Mouse (Mus musculus): ENCODE results near the gene Adgrf5. TPM values are rescaled to one million over a fixed set of nuclear protein-coding genes. Genes with fewer than 3 reads are reported as not detected.

Gene Adgrf5
- polyA plus RNA-seq, 1 experiment from 2014 or later = 51.1 TPM

GRCm38 (mm10) chr17:43500513-43500912 is 140.3 kb downstream of the Adgrf5 start:
- Histone ChIP-seq H3K9ac (replicated peaks; ENCODE audit: low read depth) (no peak overlapping the region), H3K27me3 (replicated peaks; ENCODE audit: insufficient read depth, low read length) (no peaks in the 10 kb centered on the region), H3K4me1 (ENCODE audit: insufficient read depth, low read depth, low read length) (no peaks in the 10 kb centered on the region), H3K27ac (ENCODE audit: low read length) (no peak overlapping the region), H3K9me3 (ENCODE audit: low read length) (no peaks in the 10 kb centered on the region), H3K36me3 (ENCODE audit: insufficient read depth, low read length) (no peaks in the 10 kb centered on the region), H3K4me2 (replicated peaks; ENCODE audit: low read depth, low read length) (no peak overlapping the region), H3K4me3 (ENCODE audit: low read depth, low read length) (no peak overlapping the region)
- DNase-seq (ENCODE audit: low spot score) = no peak
- no peak for TF ChIP-seq CTCF (IDR thresholded peaks at IDR 0.05)
- TF ChIP-seq EP300 (IDR thresholded peaks at IDR 0.05) = no peak
- ATAC-seq = no peak
- WGBS = 84% methylated on average over 1 of the region's 1 CpGs

GRCm38 (mm10) chr17:43501223-43501622 is 141.0 kb downstream of the Adgrf5 start:
- H3K4me2 ChIP-seq (replicated peaks; ENCODE audit: low read depth, low read length) = no peak overlapping the region
- H3K9me3 ChIP-seq (ENCODE audit: low read length) = no peaks in the 10 kb centered on the region
- no peak for TF ChIP-seq EP300 (IDR thresholded peaks at IDR 0.05)
- TF ChIP-seq CTCF (IDR thresholded peaks at IDR 0.05) = no peak
- DNase-seq (ENCODE audit: low spot score) (no peak), ATAC-seq (no peak)
- no peak overlapping the region for H3K4me3 ChIP-seq (ENCODE audit: low read depth, low read length)
- H3K9ac ChIP-seq (replicated peaks; ENCODE audit: low read depth) = no peak overlapping the region
- H3K27me3 ChIP-seq (replicated peaks; ENCODE audit: insufficient read depth, low read length) = no peaks in the 10 kb centered on the region
- no peaks in the 10 kb centered on the region for H3K36me3 ChIP-seq (ENCODE audit: insufficient read depth, low read length)
- H3K27ac ChIP-seq (ENCODE audit: low read length) = no peak overlapping the region
- H3K4me1 ChIP-seq (ENCODE audit: insufficient read depth, low read depth, low read length) = no peaks in the 10 kb centered on the region
- 55% methylated on average over 3 of the region's 3 CpGs for WGBS

GRCm38 (mm10) chr17:43501631-43502030 is 141.4 kb downstream of the Adgrf5 start:
- TF ChIP-seq CTCF (IDR thresholded peaks at IDR 0.05) (no peak), EP300 (IDR thresholded peaks at IDR 0.05) (no peak)
- Histone ChIP-seq H3K27me3 (replicated peaks; ENCODE audit: insufficient read depth, low read length) (no peaks in the 10 kb centered on the region), H3K9ac (replicated peaks; ENCODE audit: low read depth) (no peak overlapping the region), H3K4me1 (ENCODE audit: insufficient read depth, low read depth, low read length) (no peaks in the 10 kb centered on the region), H3K9me3 (ENCODE audit: low read length) (no peaks in the 10 kb centered on the region), H3K36me3 (ENCODE audit: insufficient read depth, low read length) (no peaks in the 10 kb centered on the region), H3K4me2 (replicated peaks; ENCODE audit: low read depth, low read length) (no peak overlapping the region), H3K27ac (ENCODE audit: low read length) (no peak overlapping the region), H3K4me3 (ENCODE audit: low read depth, low read length) (no peak overlapping the region)
- DNase-seq (ENCODE audit: low spot score) (no peak), ATAC-seq (no peak)
- 89% methylated on average over 5 of the region's 5 CpGs for WGBS

GRCm38 (mm10) chr17:43502592-43502991 is 142.3 kb downstream of the Adgrf5 start, which contains the start of gene Mep1a:
TSS of gene Mep1a (minus strand) at chr17:43502812.
- Histone ChIP-seq H3K4me2 (replicated peaks; ENCODE audit: low read depth, low read length) (no peak within 1 kb of the TSS), H3K36me3 (ENCODE audit: insufficient read depth, low read length) (no peaks in the 10 kb centered on the region), H3K27ac (ENCODE audit: low read length) (no peak within 1 kb of the TSS), H3K9ac (replicated peaks; ENCODE audit: low read depth) (no peak within 1 kb of the TSS), H3K4me3 (ENCODE audit: low read depth, low read length) (no peak within 1 kb of the TSS), H3K4me1 (ENCODE audit: insufficient read depth, low read depth, low read length) (no peaks in the 10 kb centered on the region), H3K9me3 (ENCODE audit: low read length) (no peaks in the 10 kb centered on the region), H3K27me3 (replicated peaks; ENCODE audit: insufficient read depth, low read length) (no peaks in the 10 kb centered on the region)
- TF ChIP-seq EP300 (IDR thresholded peaks at IDR 0.05) (no peak), CTCF (IDR thresholded peaks at IDR 0.05) (no peak)
- ATAC-seq (no peak), DNase-seq (ENCODE audit: low spot score) (no peak)
- 92% methylated on average over 9 of the region's 9 CpGs for WGBS

- WGBS = 28% methylated on average over 4 of the region's 4 CpGs
- Histone ChIP-seq H3K4me1 (ENCODE audit: insufficient read depth, low read depth, low read length) (no peaks in the 10 kb centered on the region), H3K36me3 (ENCODE audit: insufficient read depth, low read length) (no peaks in the 10 kb centered on the region), H3K4me2 (replicated peaks; ENCODE audit: low read depth, low read length) (no peak overlapping the region), H3K27me3 (replicated peaks; ENCODE audit: insufficient read depth, low read length) (no peaks in the 10 kb centered on the region), H3K9me3 (ENCODE audit: low read length) (no peaks in the 10 kb centered on the region), H3K4me3 (ENCODE audit: low read depth, low read length) (no peak overlapping the region), H3K9ac (replicated peaks; ENCODE audit: low read depth) (no peak overlapping the region), H3K27ac (ENCODE audit: low read length) (no peak overlapping the region)
- TF ChIP-seq EP300 (IDR thresholded peaks at IDR 0.05) = no peak
- no peak for TF ChIP-seq CTCF (IDR thresholded peaks at IDR 0.05)
- DNase-seq (ENCODE audit: low spot score) (no peak), ATAC-seq (no peak)
Measured at GRCm38 (mm10) chr17:43503861-43504593, 143.8 kb downstream of the Adgrf5 start.

- H3K4me3 ChIP-seq (ENCODE audit: low read depth, low read length) = no peak overlapping the region
- H3K9me3 ChIP-seq (ENCODE audit: low read length) = no peaks in the 10 kb centered on the region
- no peak overlapping the region for H3K4me2 ChIP-seq (replicated peaks; ENCODE audit: low read depth, low read length)
- no peaks in the 10 kb centered on the region for H3K36me3 ChIP-seq (ENCODE audit: insufficient read depth, low read length)
- ATAC-seq (no peak), DNase-seq (ENCODE audit: low spot score) (no peak)
- no peak for TF ChIP-seq CTCF (IDR thresholded peaks at IDR 0.05)
- TF ChIP-seq EP300 (IDR thresholded peaks at IDR 0.05) = no peak
- WGBS = 27% methylated on average over 6 of the region's 6 CpGs
- H3K4me1 ChIP-seq (ENCODE audit: insufficient read depth, low read depth, low read length) = no peaks in the 10 kb centered on the region
- no peak overlapping the region for H3K27ac ChIP-seq (ENCODE audit: low read length)
- no peaks in the 10 kb centered on the region for H3K27me3 ChIP-seq (replicated peaks; ENCODE audit: insufficient read depth, low read length)
- no peak overlapping the region for H3K9ac ChIP-seq (replicated peaks; ENCODE audit: low read depth)
Measured at GRCm38 (mm10) chr17:43504594-43504934, 144.3 kb downstream of the Adgrf5 start.

Other genes starting within 250 kb of the Adgrf5 start
- gene Adgrf1, start 90.1 kb upstream of the Adgrf5 start, polyA plus RNA-seq (2015; fragmentation: Nextera tagmentation; extraction: Ambion mirVana) = not detected in 2 replicates
- gene Mep1a, start 142.4 kb downstream of the Adgrf5 start, polyA plus RNA-seq (2015; fragmentation: Nextera tagmentation; extraction: Ambion mirVana) = not detected in 2 replicates
- gene Ankrd66, start 183.2 kb downstream of the Adgrf5 start, polyA plus RNA-seq (2015; fragmentation: Nextera tagmentation; extraction: Ambion mirVana) = 1.3 and 2.1 TPM in 2 replicates
- gene Pla2g7, start 207.6 kb downstream of the Adgrf5 start, polyA plus RNA-seq (2015; fragmentation: Nextera tagmentation; extraction: Ambion mirVana) = 13.9 and 15.8 TPM in 2 replicates